Comparison of ENCODE assay signal across 9 mouse cellular contexts in genomic region chr13:37828928-37829327, GRCm38 (mm10). TPM values are rescaled to one million over a fixed set of nuclear protein-coding genes. Genes with fewer than 3 reads are reported as not detected.
A peak's percentile ranks its signal among the peaks of the same experiment; 100 is the strongest.
DNase-seq lines count a peak whose midpoint lies in the region; ATAC-seq and TF ChIP-seq lines count a peak whose summit lies in the region.
"Had no signal": no experiment of that assay in that cellular context is flagged by ENCODE, and none has a peak within 500 bp of the region (broad histone marks: within the 10 kb centered on the region; RNA-seq: fewer than 3 reads in every experiment).

No protein-coding gene starts in this region.

- H3K9ac ChIP-seq in heart, embryonic 15.5 days = no peak overlapping the region
- H3K9ac ChIP-seq in lung, embryonic 15.5 days = no peak overlapping the region
- H3K9ac ChIP-seq in lung, postnatal 0 days (replicated peaks; ENCODE audit: low read depth) = no peak overlapping the region
- H3K9ac ChIP-seq in embryonic facial prominence, embryonic 13.5 days = no peak overlapping the region

- peak overlapping the region; percentile 99 for H3K4me2 ChIP-seq in heart, embryonic 15.5 days
- peak overlapping the region; percentile 97 for H3K4me2 ChIP-seq in lung, embryonic 15.5 days
- H3K4me2 ChIP-seq in lung, postnatal 0 days (replicated peaks; ENCODE audit: low read depth, low read length) = no peak overlapping the region
- peak overlapping the region; percentile 94; the same call in 1 of the 2 replicates for H3K4me2 ChIP-seq in embryonic facial prominence, embryonic 13.5 days

- ATAC-seq in heart, embryonic 15.5 days (replicated peaks; ENCODE audit: insufficient number of reproducible peaks, insufficient read depth, low FRiP score, low read depth) = no peak
- ATAC-seq in lung, embryonic 15.5 days (ENCODE audit: borderline replicate concordance, extremely low read depth, low FRiP score, low TSS enrichment) = no peak
- ATAC-seq in lung, postnatal 0 days = no peak
- ATAC-seq in embryonic facial prominence, embryonic 13.5 days (ENCODE audit: insufficient number of reproducible peaks, insufficient read depth, low FRiP score, low TSS enrichment, low read depth) = no peak
- ATAC-seq: forebrain, embryonic 16.5 days had no signal

- 0 out of 2 replicates have a peak overlapping the region, but pooled peaks have one; percentile 5 for H3K4me3 ChIP-seq in heart, embryonic 15.5 days
- no peak overlapping the region for H3K4me3 ChIP-seq in heart, embryonic 10.5 days
- H3K4me3 ChIP-seq in lung, embryonic 15.5 days = peak overlapping the region; percentile 71; the same call in 1 of the 2 replicates
- H3K4me3 ChIP-seq in lung, postnatal 0 days (ENCODE audit: low read depth, low read length) = no peak overlapping the region
- H3K4me3 ChIP-seq in embryonic facial prominence, embryonic 13.5 days = peak overlapping the region; percentile 83; the same call in 1 of the 2 replicates

- H3K27ac ChIP-seq in heart, embryonic 15.5 days = no peak overlapping the region
- H3K27ac ChIP-seq in heart, embryonic 10.5 days = no peak overlapping the region
- no peak overlapping the region for H3K27ac ChIP-seq in lung, embryonic 15.5 days
- H3K27ac ChIP-seq in lung, postnatal 0 days (ENCODE audit: low read length) = no peak overlapping the region
- no peak overlapping the region for H3K27ac ChIP-seq in embryonic facial prominence, embryonic 13.5 days

- WGBS in heart, embryonic 15.5 days = 50% methylated on average over 6 of the region's 6 CpGs
- WGBS in heart, embryonic 10.5 days = 34% methylated on average over 6 of the region's 6 CpGs
- WGBS in lung, embryonic 15.5 days = 43% methylated on average over 6 of the region's 6 CpGs
- 45% methylated on average over 6 of the region's 6 CpGs for WGBS in lung, postnatal 0 days
- WGBS in embryonic facial prominence, embryonic 13.5 days = 18% methylated on average over 6 of the region's 6 CpGs

- H3K4me1 ChIP-seq in heart, embryonic 15.5 days (replicated peaks) = peaks cover 67% of the 10 kb centered on the region
- H3K4me1 ChIP-seq in heart, embryonic 10.5 days = peaks cover 73% of the 10 kb centered on the region
- peaks cover 64% of the 10 kb centered on the region for H3K4me1 ChIP-seq in lung, embryonic 15.5 days
- peaks cover 34% of the 10 kb centered on the region; the same call in 1 of the 2 replicates for H3K4me1 ChIP-seq in lung, postnatal 0 days (ENCODE audit: insufficient read depth, low read depth, low read length)
- peaks cover 64% of the 10 kb centered on the region for H3K4me1 ChIP-seq in embryonic facial prominence, embryonic 13.5 days

- TF ChIP-seq EP300 in lung, postnatal 0 days (IDR thresholded peaks at IDR 0.05) = no peak

- TF ChIP-seq CTCF in lung, postnatal 0 days (IDR thresholded peaks at IDR 0.05) = no peak

- DNase-seq in heart, embryonic 10.5 days (ENCODE audit: low spot score) = no peak
- DNase-seq in lung, postnatal 0 days (ENCODE audit: low spot score) = no peak
- DNase-seq in mesoderm, embryonic 11.5 days (ENCODE audit: low read depth, low spot score) = peak; percentile 28
- no peak for DNase-seq in T-cell, adult 2 months (ENCODE audit: low spot score)
- DNase-seq: left cerebral cortex, postnatal 4 days had no signal

- no peaks in the 10 kb centered on the region for H3K27me3 ChIP-seq in heart, embryonic 15.5 days
- H3K27me3 ChIP-seq in heart, embryonic 10.5 days (ENCODE audit: insufficient read depth, poor library complexity, severe bottlenecking) = no peaks in the 10 kb centered on the region
- no peaks in the 10 kb centered on the region for H3K27me3 ChIP-seq in lung, embryonic 15.5 days
- no peaks in the 10 kb centered on the region for H3K27me3 ChIP-seq in lung, postnatal 0 days (replicated peaks; ENCODE audit: insufficient read depth, low read length)
- H3K27me3 ChIP-seq in embryonic facial prominence, embryonic 13.5 days = no peaks in the 10 kb centered on the region

- no peaks in the 10 kb centered on the region for H3K9me3 ChIP-seq in heart, embryonic 15.5 days (replicated peaks)
- H3K9me3 ChIP-seq in heart, embryonic 10.5 days = no peaks in the 10 kb centered on the region
- H3K9me3 ChIP-seq in lung, embryonic 15.5 days = no peaks in the 10 kb centered on the region
- no peaks in the 10 kb centered on the region for H3K9me3 ChIP-seq in lung, postnatal 0 days (ENCODE audit: low read length)
- H3K9me3 ChIP-seq in embryonic facial prominence, embryonic 13.5 days = no peaks in the 10 kb centered on the region

- H3K36me3 ChIP-seq in heart, embryonic 15.5 days = no peaks in the 10 kb centered on the region
- no peaks in the 10 kb centered on the region for H3K36me3 ChIP-seq in heart, embryonic 10.5 days
- no peaks in the 10 kb centered on the region for H3K36me3 ChIP-seq in lung, embryonic 15.5 days
- H3K36me3 ChIP-seq in lung, postnatal 0 days (ENCODE audit: insufficient read depth, low read length) = no peaks in the 10 kb centered on the region
- no peaks in the 10 kb centered on the region for H3K36me3 ChIP-seq in embryonic facial prominence, embryonic 13.5 days

RNA-seq across cellular contexts. Expression of gene Rreb1, which starts 50.7 kb away (rescaled TPM):
- polyA plus RNA-seq in heart, embryonic 15.5 days (2015; fragmentation: Nextera tagmentation; extraction: Ambion mirVana) = 9.7 and 12.2 TPM in 2 replicates
- polyA plus RNA-seq in heart, embryonic 10.5 days (2016; fragmentation: Nextera tagmentation; extraction: Ambion mirVana) = 12.1 and 14.3 TPM in 2 replicates
- 16.8 and 17.9 TPM in 2 replicates for polyA plus RNA-seq in lung, embryonic 15.5 days (2015; fragmentation: Nextera tagmentation; extraction: Ambion mirVana)
- 10.0 and 11.2 TPM in 2 replicates for polyA plus RNA-seq in lung, postnatal 0 days (2015; fragmentation: Nextera tagmentation; extraction: Ambion mirVana)
- polyA plus RNA-seq in embryonic facial prominence, embryonic 13.5 days (2015; fragmentation: Nextera tagmentation; extraction: Ambion mirVana) = 13.2 and 15.0 TPM in 2 replicates

Comparison
In these comparisons a context has a peak if more than half of its experiments do, and no peak if none do; other contexts are left out.
1. H3K4me3 ChIP-seq: peak in heart, embryonic 15.5 days (single experiment), lung, embryonic 15.5 days (single experiment) and embryonic facial prominence, embryonic 13.5 days (single experiment); none in heart, embryonic 10.5 days (single experiment) and lung, postnatal 0 days (single experiment).